Mouse (Mus musculus): Measurements from ENCODE around the gene Slc36a1. TPM values are rescaled to one million over a fixed set of nuclear protein-coding genes. Genes with fewer than 3 reads are reported as not detected.
A peak's percentile ranks its signal among the peaks of the same experiment; 100 is the strongest.

Gene Slc36a1
- polyA plus RNA-seq, 1 experiment: 19.4 TPM

DNA sequence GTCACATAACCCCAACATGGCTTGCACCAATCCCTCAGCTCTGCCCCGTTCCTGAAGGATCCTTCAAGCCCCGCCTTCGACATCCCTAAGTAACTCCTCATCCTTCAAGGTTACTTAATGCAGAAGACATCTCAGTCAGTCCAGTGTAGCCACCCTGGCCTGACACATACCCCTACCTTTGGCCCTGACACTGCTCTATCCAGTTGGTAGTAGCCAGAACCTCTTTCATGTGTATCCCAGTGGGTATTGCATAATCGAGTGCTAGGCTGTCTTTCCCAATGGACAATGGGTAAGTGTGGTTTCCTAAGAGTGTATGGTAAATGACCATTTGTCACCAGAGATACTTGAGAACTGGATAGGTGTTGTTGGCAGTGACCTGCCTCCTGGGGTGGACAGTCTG lies 25.3 kb upstream of the Slc36a1 start:
- DNase-seq: no peak
- Histone ChIP-seq H3K4me1 (ENCODE audit: control insufficient read depth, insufficient read depth, low read length) (no peaks in the 10 kb centered on the region), H3K4me3 (replicated peaks; ENCODE audit: extremely low read depth, low read depth, low read length) (no peak overlapping the region)
- TF ChIP-seq CTCF (IDR thresholded peaks at IDR 0.05; ENCODE audit: insufficient read depth, low read length) (no peak), POLR2A (IDR thresholded peaks at IDR 0.05; ENCODE audit: borderline replicate concordance, extremely low read depth, low read depth, low read length) (no peak)
- 73% methylated on average over 4 of the region's 4 CpGs for WGBS

DNA sequence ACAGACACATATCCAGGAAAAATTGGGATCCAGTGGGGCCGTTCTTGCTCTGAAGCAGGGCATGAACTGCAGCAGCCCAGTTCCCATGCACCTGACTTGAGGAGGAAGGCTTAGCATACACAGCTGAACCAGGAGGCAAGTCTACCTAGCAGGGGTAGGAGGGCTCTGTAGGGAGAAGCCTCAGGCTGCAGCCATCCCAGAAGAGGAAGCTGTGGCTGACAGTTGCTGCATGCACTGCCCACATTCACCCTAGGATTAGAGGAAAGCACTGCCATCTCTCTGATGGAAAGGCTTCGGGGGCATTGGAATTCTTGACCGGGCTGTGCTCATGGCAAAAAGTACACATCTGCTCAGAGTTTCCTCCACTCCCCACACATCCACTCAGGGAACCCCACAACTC lies 24.3 kb upstream of the Slc36a1 start:
- TF ChIP-seq CTCF (IDR thresholded peaks at IDR 0.05; ENCODE audit: insufficient read depth, low read length) (no peak), POLR2A (IDR thresholded peaks at IDR 0.05; ENCODE audit: borderline replicate concordance, extremely low read depth, low read depth, low read length) (no peak)
- H3K4me3 ChIP-seq (replicated peaks; ENCODE audit: extremely low read depth, low read depth, low read length): no peak overlapping the region
- 79% methylated on average over 3 of the region's 3 CpGs for WGBS
- no peaks in the 10 kb centered on the region for H3K4me1 ChIP-seq (ENCODE audit: control insufficient read depth, insufficient read depth, low read length)
- DNase-seq: no peak

DNA sequence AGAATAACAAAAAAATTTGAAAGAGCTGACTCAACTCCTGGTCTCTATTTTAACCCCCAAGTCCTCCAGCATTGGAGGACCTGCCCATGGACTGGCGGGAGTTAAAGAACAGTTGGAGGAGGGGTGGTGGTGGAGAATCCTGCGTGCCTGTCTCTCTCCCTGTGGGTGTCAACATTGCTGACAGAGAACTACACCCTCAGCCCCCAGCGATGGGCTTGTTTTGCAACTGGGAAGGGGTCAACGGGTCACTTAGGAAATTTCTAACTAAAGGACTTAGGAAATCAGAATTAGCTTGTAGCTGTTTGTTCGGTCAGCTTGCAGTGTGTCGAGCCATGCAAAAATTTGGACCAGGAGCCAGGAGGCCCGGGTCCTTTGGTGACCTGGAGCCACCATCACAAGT lies 21.0 kb upstream of the Slc36a1 start:
- H3K4me3 ChIP-seq (replicated peaks; ENCODE audit: extremely low read depth, low read depth, low read length): no peak overlapping the region
- WGBS: 39% methylated on average over 7 of the region's 7 CpGs
- no peaks in the 10 kb centered on the region for H3K4me1 ChIP-seq (ENCODE audit: control insufficient read depth, insufficient read depth, low read length)
- TF ChIP-seq CTCF (IDR thresholded peaks at IDR 0.05; ENCODE audit: insufficient read depth, low read length): no peak
- TF ChIP-seq POLR2A (IDR thresholded peaks at IDR 0.05; ENCODE audit: borderline replicate concordance, extremely low read depth, low read depth, low read length): no peak
- DNase-seq: no peak

DNA sequence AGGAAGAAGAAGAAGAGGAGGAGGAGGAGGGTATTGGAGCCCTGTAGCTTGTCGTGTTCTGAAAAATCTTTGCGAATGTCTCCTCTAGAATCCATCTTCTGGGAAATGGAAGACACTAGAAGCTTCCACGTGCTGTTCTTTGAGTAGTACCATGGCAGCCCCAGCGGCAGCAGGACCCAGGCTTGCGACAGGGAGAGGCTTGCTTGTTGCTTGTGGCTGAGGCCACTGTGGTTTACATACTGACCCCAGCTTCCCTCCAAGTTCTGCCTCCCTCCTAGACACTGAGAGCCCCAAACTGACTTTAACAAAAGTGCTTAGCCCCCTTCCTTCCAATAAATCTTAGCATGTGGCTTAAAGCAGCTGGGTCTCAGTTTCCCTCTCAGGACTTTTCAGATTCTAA lies 19.9 kb upstream of the Slc36a1 start:
- H3K4me3 ChIP-seq (replicated peaks; ENCODE audit: extremely low read depth, low read depth, low read length): peak overlapping the region; percentile 75
- TF ChIP-seq CTCF (IDR thresholded peaks at IDR 0.05; ENCODE audit: insufficient read depth, low read length): no peak
- TF ChIP-seq POLR2A (IDR thresholded peaks at IDR 0.05; ENCODE audit: borderline replicate concordance, extremely low read depth, low read depth, low read length): no peak
- no peak for DNase-seq
- 67% methylated on average over 5 of the region's 5 CpGs for WGBS
- no peaks in the 10 kb centered on the region for H3K4me1 ChIP-seq (ENCODE audit: control insufficient read depth, insufficient read depth, low read length)

DNA sequence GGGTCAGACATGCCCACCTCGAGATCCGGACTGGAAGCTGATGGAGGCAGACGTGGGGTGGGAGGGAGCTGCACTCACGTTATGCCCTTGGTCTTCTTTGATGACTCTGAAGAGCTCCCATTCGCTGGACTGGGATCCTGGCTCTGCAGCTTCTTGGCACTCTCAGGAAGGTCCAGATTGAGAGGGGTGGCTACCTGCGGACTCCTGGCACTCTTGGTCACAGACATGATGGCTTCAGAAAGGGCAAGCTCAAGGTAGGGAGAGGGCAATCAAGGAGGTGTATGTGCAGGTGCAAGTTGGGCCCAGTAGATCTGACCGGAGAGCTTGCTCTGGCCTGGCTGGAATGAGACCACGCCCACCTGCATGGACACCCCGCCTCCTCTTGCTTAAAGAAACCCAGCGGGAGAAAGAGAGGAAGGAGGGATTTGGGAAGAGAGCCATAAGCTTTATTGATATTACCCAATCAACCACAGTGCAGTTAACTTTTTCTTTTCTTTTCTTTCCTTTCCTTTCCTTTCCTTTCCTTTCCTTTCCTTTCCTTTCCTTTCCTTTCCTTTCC lies 19.3 kb upstream of the Slc36a1 start, which contains the start of gene Slc36a2:
TSS of gene Slc36a2 (minus strand) at position 345 of the 559 bp plus-strand sequence.
- Histone ChIP-seq H3K4me1 (ENCODE audit: control insufficient read depth, insufficient read depth, low read length) (no peaks in the 10 kb centered on the region), H3K4me3 (replicated peaks; ENCODE audit: extremely low read depth, low read depth, low read length) (peak within 1 kb of the TSS; percentile 75)
- WGBS: 31% methylated on average over 10 of the region's 10 CpGs
- TF ChIP-seq CTCF (IDR thresholded peaks at IDR 0.05; ENCODE audit: insufficient read depth, low read length): no peak
- peak; percentile 18; the same call in 1 of the 2 replicates for TF ChIP-seq POLR2A (IDR thresholded peaks at IDR 0.05; ENCODE audit: borderline replicate concordance, extremely low read depth, low read depth, low read length)
- peak; percentile 44 for DNase-seq

- no peak for TF ChIP-seq CTCF (IDR thresholded peaks at IDR 0.05; ENCODE audit: insufficient read depth, low read length)
- no peak for TF ChIP-seq POLR2A (IDR thresholded peaks at IDR 0.05; ENCODE audit: borderline replicate concordance, extremely low read depth, low read depth, low read length)
- WGBS: 65% methylated on average over 4 of the region's 4 CpGs
- no peaks in the 10 kb centered on the region for H3K4me1 ChIP-seq (ENCODE audit: control insufficient read depth, insufficient read depth, low read length)
- H3K4me3 ChIP-seq (replicated peaks; ENCODE audit: extremely low read depth, low read depth, low read length): no peak overlapping the region
- DNase-seq: no peak
Measured at GRCm38 (mm10) chr11:55187292-55187691, 16.9 kb upstream of the Slc36a1 start.

- H3K4me3 ChIP-seq (replicated peaks; ENCODE audit: extremely low read depth, low read depth, low read length): no peak overlapping the region
- no peak for TF ChIP-seq CTCF (IDR thresholded peaks at IDR 0.05; ENCODE audit: insufficient read depth, low read length)
- TF ChIP-seq POLR2A (IDR thresholded peaks at IDR 0.05; ENCODE audit: borderline replicate concordance, extremely low read depth, low read depth, low read length): no peak
- no peaks in the 10 kb centered on the region for H3K4me1 ChIP-seq (ENCODE audit: control insufficient read depth, insufficient read depth, low read length)
- 74% methylated on average over 6 of the region's 6 CpGs for WGBS
- DNase-seq: no peak
Measured at GRCm38 (mm10) chr11:55187777-55188176, 16.4 kb upstream of the Slc36a1 start.

DNA sequence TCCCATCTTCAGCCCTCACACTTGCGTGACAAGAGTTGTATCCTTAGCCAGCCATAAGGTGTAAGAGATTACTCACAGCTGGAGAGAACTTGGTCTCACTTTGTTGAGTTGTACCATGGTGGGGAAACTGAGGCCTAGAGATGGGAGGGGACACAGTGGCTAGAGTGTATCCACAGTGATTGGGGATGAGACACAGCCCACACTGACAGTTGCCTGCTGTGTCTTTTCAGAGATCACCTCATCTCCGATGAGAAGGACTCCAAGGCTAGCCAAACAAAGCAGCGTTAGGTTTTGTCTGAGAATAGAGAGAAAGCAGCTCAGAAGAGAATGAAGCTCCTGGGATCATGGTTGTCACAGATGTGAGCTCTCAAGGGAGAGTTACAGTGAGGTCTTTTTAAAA lies 13.9 kb upstream of the Slc36a1 start:
- WGBS: 57% methylated on average over 3 of the region's 3 CpGs
- DNase-seq: no peak
- no peak overlapping the region for H3K4me3 ChIP-seq (replicated peaks; ENCODE audit: extremely low read depth, low read depth, low read length)
- no peak for TF ChIP-seq POLR2A (IDR thresholded peaks at IDR 0.05; ENCODE audit: borderline replicate concordance, extremely low read depth, low read depth, low read length)
- no peak for TF ChIP-seq CTCF (IDR thresholded peaks at IDR 0.05; ENCODE audit: insufficient read depth, low read length)
- H3K4me1 ChIP-seq (ENCODE audit: control insufficient read depth, insufficient read depth, low read length): no peaks in the 10 kb centered on the region; the same call in 1 of the 2 replicates

DNA sequence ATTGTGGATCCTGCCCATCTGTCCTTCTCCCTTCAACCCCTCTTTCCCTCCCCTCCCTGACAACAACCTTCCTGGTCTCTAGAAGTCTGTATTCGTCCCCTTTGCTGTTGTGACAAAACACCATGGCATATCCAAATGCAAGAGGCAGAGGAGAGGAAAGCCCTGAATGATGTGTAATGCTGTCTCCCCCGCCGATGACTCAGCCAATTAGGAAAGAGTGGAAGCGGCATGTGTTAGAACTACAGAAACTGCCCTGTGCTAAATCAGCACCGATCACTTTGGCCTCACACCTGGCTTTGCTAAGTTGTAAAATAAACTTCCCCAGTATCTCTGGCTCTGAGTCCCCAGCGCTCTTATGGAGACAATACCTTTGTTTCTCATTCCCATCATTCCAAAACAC lies 7.1 kb upstream of the Slc36a1 start:
- WGBS: 50% methylated on average over 6 of the region's 6 CpGs
- DNase-seq: no peak
- no peak overlapping the region for H3K4me3 ChIP-seq (replicated peaks; ENCODE audit: extremely low read depth, low read depth, low read length)
- TF ChIP-seq CTCF (IDR thresholded peaks at IDR 0.05; ENCODE audit: insufficient read depth, low read length): no peak
- no peak for TF ChIP-seq POLR2A (IDR thresholded peaks at IDR 0.05; ENCODE audit: borderline replicate concordance, extremely low read depth, low read depth, low read length)
- H3K4me1 ChIP-seq (ENCODE audit: control insufficient read depth, insufficient read depth, low read length): no peaks in the 10 kb centered on the region; the same call in none of the 2 replicates

- TF ChIP-seq POLR2A (IDR thresholded peaks at IDR 0.05; ENCODE audit: borderline replicate concordance, extremely low read depth, low read depth, low read length): no peak
- TF ChIP-seq CTCF (IDR thresholded peaks at IDR 0.05; ENCODE audit: insufficient read depth, low read length): no peak
- 42% methylated on average over 8 of the region's 8 CpGs for WGBS
- H3K4me3 ChIP-seq (replicated peaks; ENCODE audit: extremely low read depth, low read depth, low read length): no peak overlapping the region
- no peak for DNase-seq
- H3K4me1 ChIP-seq (ENCODE audit: control insufficient read depth, insufficient read depth, low read length): no peaks in the 10 kb centered on the region; the same call in none of the 2 replicates
Measured at GRCm38 (mm10) chr11:55197740-55198510, 6.2 kb upstream of the Slc36a1 start.

All from lung, adult 2 months (tissue).